Mouse (Mus musculus) ES-E14 (cell line): ENCODE results near the gene Adcy9. TPM values are rescaled to one million over a fixed set of nuclear protein-coding genes. Genes with fewer than 3 reads are reported as not detected.
"Not testable (repeated sequence)": the region's sequence is repeated elsewhere in the genome, so short reads cannot be mapped to it uniquely, and the experiment has no call there.

Experiments
- DNase-seq: peaks from one replicate; pipeline ENCODE4 v3.0.0-alpha.2; 2013; ENCODE audit warnings: low read depth, low spot score
- H3K27ac ChIP-seq: 2 replicates; pipeline ENCODE4 v1.5.1; 2012; ENCODE audit warnings: low read depth, mild to moderate bottlenecking, low read length, moderate library complexity, mixed read lengths; ENCODE audit not compliant: poor library complexity, insufficient read depth, severe bottlenecking
- H3K36me3 ChIP-seq: 2 replicates; pipeline ENCODE4 v1.6.1; 2012; ENCODE audit warnings: mild to moderate bottlenecking, low read length, moderate library complexity, mixed read lengths; ENCODE audit not compliant: control insufficient read depth, poor library complexity, insufficient read depth, severe bottlenecking
- H3K4me1 ChIP-seq, 2 experiments: fragments of 150-350 bp in 1 of 2; sonication (generic) in 1 of 2; 2 replicates each; pipeline ENCODE4 v1.6.1; 2012; ENCODE audit warnings: low read length in 2 of 2, mild to moderate bottlenecking in 1 of 2, mixed read lengths in 1 of 2; ENCODE audit not compliant: control insufficient read depth in 2 of 2, insufficient read depth in 2 of 2, poor library complexity in 1 of 2
- H3K4me3 ChIP-seq, 2 experiments: fragments of 150-350 bp in 1 of 2; sonication (generic) in 1 of 2; 2 replicates each; pipeline ENCODE4 v1.5.1; 2012; ENCODE audit warnings: low read length in 2 of 2, low read depth in 1 of 2, mild to moderate bottlenecking in 1 of 2, mixed read lengths in 1 of 2; ENCODE audit not compliant: insufficient read depth in 1 of 2, poor library complexity in 1 of 2, severe bottlenecking in 1 of 2
- H3K9ac ChIP-seq: 2 replicates; pipeline ENCODE4 v1.6.1; 2012; ENCODE audit warnings: low read depth, mild to moderate bottlenecking, low read length, mixed read lengths; ENCODE audit not compliant: poor library complexity, insufficient read depth, severe bottlenecking
- H3K9me3 ChIP-seq: fragments of 150-350 bp; sonication (generic); 2 replicates; pipeline ENCODE4 v1.6.1; 2012; ENCODE audit warnings: low read depth, mild to moderate bottlenecking, low read length; ENCODE audit not compliant: control insufficient read depth, insufficient read depth
- CHD2 ChIP-seq: IDR thresholded peaks from 2 replicates; pipeline ENCODE4 v1.6.1; 2014; ENCODE audit warnings: mild to moderate bottlenecking, low read depth, low read length, inconsistent platforms
- HCFC1 ChIP-seq: IDR thresholded peaks from 2 replicates; pipeline ENCODE4 v1.6.1; 2012; ENCODE audit warnings: low read length, inconsistent platforms, borderline replicate concordance; ENCODE audit not compliant: insufficient read depth
- MAFK ChIP-seq: IDR thresholded peaks from 2 replicates; pipeline ENCODE4 v1.6.1; 2014; ENCODE audit warnings: mild to moderate bottlenecking, low read depth, low read length, inconsistent platforms; ENCODE audit not compliant: insufficient read depth
- ZC3H11A ChIP-seq: IDR thresholded peaks from 2 replicates; pipeline ENCODE4 v1.6.1; 2012; ENCODE audit warnings: low read depth, mild to moderate bottlenecking, inconsistent platforms, low read length, borderline replicate concordance
- ZNF384 ChIP-seq: IDR thresholded peaks from 2 replicates; pipeline ENCODE4 v1.6.1; 2012; ENCODE audit warnings: low read depth, low read length, inconsistent platforms
- in situ Hi-C, 2 experiments: fragments of 600-800 bp; cut with MboI; formaldehyde crosslinking; loops; one replicate each; pipeline ENCODE4 v1.15.1; 2025; ENCODE audit warnings: low sequenced_read_pairs in 2 of 2, inconsistent platforms in 1 of 2; ENCODE audit not compliant: unreplicated experiment in 2 of 2
- total RNA-seq: library from RNA; depleted of rRNA; stranded (reverse); fragments of 300-350 nt; gene quantifications from 2 replicates; pipeline ENCODE4 v1.2.3, GENCODE M21; 2012

The Adcy9 gene
- total RNA-seq, 1 experiment, result 5.2 TPM

GRCm38 (mm10) chr16:4341316-4342062 lies 78.8 kb downstream of the Adcy9 start:
- H3K36me3 ChIP-seq, result no peaks in the 10 kb centered on the region
- TF ChIP-seq ZNF384 (no peak), CHD2 (no peak), ZC3H11A (no peak), MAFK (no peak), HCFC1 (no peak)
- no peak overlapping the region for H3K4me3 ChIP-seq
- H3K27ac ChIP-seq, result no peak overlapping the region
- H3K9ac ChIP-seq, result no peak overlapping the region
- in situ Hi-C loops, result no loop called here
- no peak for DNase-seq
- H3K9me3 ChIP-seq, result no peaks in the 10 kb centered on the region
- H3K4me1 ChIP-seq, result no peaks in the 10 kb centered on the region

DNA sequence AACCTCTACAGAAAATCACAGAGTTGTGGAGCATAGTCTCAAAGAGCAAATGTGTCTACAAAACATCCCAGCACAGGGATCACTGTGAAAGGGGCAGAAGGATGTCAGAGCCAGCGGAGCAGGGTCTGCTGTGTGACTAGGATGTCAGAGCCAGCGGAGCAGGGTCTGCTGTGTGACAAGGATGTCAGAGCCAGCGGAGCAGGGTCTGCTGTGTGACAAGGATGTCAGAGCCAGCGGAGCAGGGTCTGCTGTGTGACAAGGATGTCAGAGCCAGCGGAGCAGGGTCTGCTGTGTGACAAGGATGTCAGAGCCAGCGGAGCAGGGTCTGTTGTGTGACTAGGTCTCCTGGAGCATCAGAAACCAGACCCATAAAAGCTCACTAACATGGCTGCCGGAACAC lies 81.1 kb downstream of the Adcy9 start:
- H3K4me1 ChIP-seq, DNase-seq, in situ Hi-C loops, H3K4me3 ChIP-seq, H3K36me3 ChIP-seq, H3K9ac ChIP-seq, H3K9me3 ChIP-seq, H3K27ac ChIP-seq: not testable (repeated sequence)

DNA sequence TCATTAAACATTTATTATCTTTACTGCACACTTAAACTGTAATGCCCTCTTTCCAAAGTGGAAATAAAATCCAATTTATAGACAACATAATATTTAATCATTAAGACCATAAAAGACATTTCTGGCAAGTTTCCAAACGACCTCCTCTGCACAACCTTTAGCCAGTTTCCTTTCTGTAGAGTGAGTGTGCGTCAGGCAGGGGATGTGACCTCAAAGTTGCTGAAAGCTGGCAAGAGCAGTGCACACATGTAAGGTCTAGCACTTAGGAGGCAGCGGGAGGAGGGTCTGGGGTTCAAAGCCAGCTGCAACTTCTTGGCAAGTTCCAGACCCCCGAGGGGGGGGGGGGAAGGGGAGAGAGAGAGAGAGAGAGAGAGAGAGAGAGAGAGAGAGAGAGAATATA lies 83.0 kb downstream of the Adcy9 start:
- no peak overlapping the region for H3K27ac ChIP-seq
- no peak overlapping the region for H3K9ac ChIP-seq
- TF ChIP-seq CHD2 (no peak), MAFK (no peak), ZNF384 (no peak), HCFC1 (no peak), ZC3H11A (no peak)
- H3K9me3 ChIP-seq, result no peaks in the 10 kb centered on the region
- no peak overlapping the region for H3K4me3 ChIP-seq
- in situ Hi-C loops, result no loop called here
- no peaks in the 10 kb centered on the region for H3K36me3 ChIP-seq
- H3K4me1 ChIP-seq, result 0 out of 4 replicates have a peak, but pooled peaks cover 0 to 2% of the 10 kb centered on the region in 2 experiments
- DNase-seq, result no peak

GRCm38 (mm10) chr16:4333788-4334187 lies 86.5 kb downstream of the Adcy9 start:
- TF ChIP-seq ZC3H11A, result no peak
- TF ChIP-seq ZNF384, result no peak
- TF ChIP-seq CHD2, result no peak
- no peak for TF ChIP-seq MAFK
- no peak for TF ChIP-seq HCFC1
- no peak overlapping the region for H3K9ac ChIP-seq
- DNase-seq, result no peak
- in situ Hi-C loops, result no loop called here
- H3K27ac ChIP-seq, result no peak overlapping the region
- no peak overlapping the region for H3K4me3 ChIP-seq
- 0 out of 4 replicates have a peak, but pooled peaks cover 0 to 3% of the 10 kb centered on the region in 2 experiments for H3K4me1 ChIP-seq
- no peaks in the 10 kb centered on the region for H3K9me3 ChIP-seq
- no peaks in the 10 kb centered on the region for H3K36me3 ChIP-seq

DNA sequence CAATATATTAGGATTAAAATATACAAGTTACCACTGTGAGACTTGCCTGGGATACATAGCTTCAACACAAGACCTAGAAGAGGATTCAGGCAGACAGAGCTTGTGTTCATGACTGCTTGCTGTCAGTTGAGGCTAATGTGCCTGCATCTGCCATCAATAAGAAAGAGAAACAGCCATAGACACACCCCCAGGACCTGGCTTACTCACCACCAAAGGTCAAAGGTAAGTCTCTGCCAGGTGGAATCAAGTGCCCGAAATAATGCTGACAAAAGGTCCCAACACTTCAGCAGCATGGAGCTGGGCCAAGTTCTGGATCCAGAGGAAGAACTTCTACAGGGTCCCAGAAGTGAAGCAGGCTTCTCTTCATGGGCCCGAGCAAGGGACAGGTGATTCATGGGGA lies 86.9 kb downstream of the Adcy9 start:
- Histone ChIP-seq H3K9me3 (no peaks in the 10 kb centered on the region), H3K9ac (no peak overlapping the region), H3K4me1 (0 out of 4 replicates have a peak, but pooled peaks cover 0 to 3% of the 10 kb centered on the region in 2 experiments), H3K4me3 (no peak overlapping the region), H3K36me3 (no peaks in the 10 kb centered on the region), H3K27ac (no peak overlapping the region)
- TF ChIP-seq MAFK, result no peak
- in situ Hi-C loops, result no loop called here
- DNase-seq, result no peak
